Mouse (Mus musculus) MEL (cell line): ENCODE measurements around the gene Cort.

Experiments used
- CTCF ChIP-seq, 3 experiments: IDR thresholded peaks in 2 of 3; conservative IDR thresholded peaks in 1 of 3; 2 replicates each; pipeline ENCODE4 v1.5.1; 2011 to 2012; ENCODE audit warnings: low read length in 3 of 3, low read depth in 2 of 3, mild to moderate bottlenecking in 2 of 3, improper control_type of control experiment in 1 of 3, inconsistent platforms in 1 of 3, mixed read lengths in 1 of 3, moderate library complexity in 1 of 3; ENCODE audit not compliant: control insufficient read depth in 1 of 3, insufficient read depth in 1 of 3, poor library complexity in 1 of 3, severe bottlenecking in 1 of 3
- KAT2A ChIP-seq: conservative IDR thresholded peaks from 2 replicates; pipeline ENCODE4 v1.6.1; 2012; ENCODE audit warnings: low read depth, low read length, improper control_type of control experiment, inconsistent platforms
- MEF2A ChIP-seq: IDR thresholded peaks from 2 replicates; pipeline ENCODE4 v1.6.1; 2014; ENCODE audit warnings: low read depth, mild to moderate bottlenecking, inconsistent platforms, low read length, improper control_type of control experiment; ENCODE audit not compliant: poor library complexity, insufficient replicate concordance, severe bottlenecking; ENCODE audit errors: extremely low read depth
- MYC ChIP-seq: IDR thresholded peaks from 2 replicates; pipeline ENCODE4 v1.6.1; 2011; ENCODE audit warnings: low read depth, mild to moderate bottlenecking, low read length, improper control_type of control experiment, moderate library complexity

DNA sequence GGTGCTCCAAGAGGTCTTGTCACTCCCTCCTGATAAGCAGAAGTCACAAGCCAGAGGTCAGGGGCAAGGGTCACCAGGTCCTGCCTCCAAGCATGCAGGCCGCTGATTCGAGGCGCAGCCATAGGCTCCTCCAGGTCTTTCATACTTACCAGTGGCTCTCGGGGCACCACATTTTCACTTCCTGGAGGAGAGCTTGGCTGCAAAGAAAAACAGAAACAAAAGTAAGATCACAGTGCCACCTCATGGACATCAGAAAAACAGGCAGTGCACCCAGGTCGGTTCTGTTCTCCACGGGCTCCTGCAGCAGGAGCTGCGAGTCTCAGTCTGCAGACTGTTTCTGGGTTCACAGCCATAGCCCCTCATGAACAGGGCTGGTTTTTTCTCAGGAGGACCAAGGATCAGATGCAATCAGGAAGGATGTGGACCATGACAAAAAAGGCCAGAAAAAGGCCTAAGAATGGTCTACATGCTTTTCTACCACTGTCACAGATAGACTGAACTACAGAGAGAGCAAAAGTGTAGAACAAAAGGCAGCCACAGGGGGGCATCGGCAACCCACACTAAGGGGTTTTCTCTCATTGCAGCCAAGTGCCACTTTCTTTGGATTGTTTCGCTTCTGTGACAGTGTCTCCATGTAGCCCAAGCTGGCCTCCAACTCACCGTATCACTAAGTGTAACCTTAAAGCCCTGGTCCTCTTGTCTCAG is 50.5 kb downstream of the Cort start:
- no peak for TF ChIP-seq MEF2A
- peak; percentile 51 to 67 (median 59); a peak in 5 of 6 replicates for TF ChIP-seq CTCF (IDR thresholded peaks at IDR 0.05 in 2 of 3, conservative IDR thresholded peaks at IDR 0.05 in 1 of 3; ENCODE audit: control insufficient read depth in 1 of 3, insufficient read depth in 1 of 3, low read depth in 2 of 3, low read length in 3 of 3, poor library complexity in 1 of 3, severe bottlenecking in 1 of 3)
- no peak for TF ChIP-seq KAT2A
- no peak for TF ChIP-seq MYC
